Mouse (Mus musculus) lung, postnatal 14 days (tissue): ENCODE data around the gene Bmp2k.
A peak's percentile ranks its signal among the peaks of the same experiment; 100 is the strongest.

Experiments used
- DNase-seq: peaks from one replicate; pipeline ENCODE4 v3.0.0; 2021

Bmp2k gene

GRCm38 (mm10) chr5:96997310-96997801, at the start of gene Bmp2k:
Gene Bmp2k, plus strand, starts transcription at chr5:96997689.
- DNase-seq, result peak; percentile 90

DNA sequence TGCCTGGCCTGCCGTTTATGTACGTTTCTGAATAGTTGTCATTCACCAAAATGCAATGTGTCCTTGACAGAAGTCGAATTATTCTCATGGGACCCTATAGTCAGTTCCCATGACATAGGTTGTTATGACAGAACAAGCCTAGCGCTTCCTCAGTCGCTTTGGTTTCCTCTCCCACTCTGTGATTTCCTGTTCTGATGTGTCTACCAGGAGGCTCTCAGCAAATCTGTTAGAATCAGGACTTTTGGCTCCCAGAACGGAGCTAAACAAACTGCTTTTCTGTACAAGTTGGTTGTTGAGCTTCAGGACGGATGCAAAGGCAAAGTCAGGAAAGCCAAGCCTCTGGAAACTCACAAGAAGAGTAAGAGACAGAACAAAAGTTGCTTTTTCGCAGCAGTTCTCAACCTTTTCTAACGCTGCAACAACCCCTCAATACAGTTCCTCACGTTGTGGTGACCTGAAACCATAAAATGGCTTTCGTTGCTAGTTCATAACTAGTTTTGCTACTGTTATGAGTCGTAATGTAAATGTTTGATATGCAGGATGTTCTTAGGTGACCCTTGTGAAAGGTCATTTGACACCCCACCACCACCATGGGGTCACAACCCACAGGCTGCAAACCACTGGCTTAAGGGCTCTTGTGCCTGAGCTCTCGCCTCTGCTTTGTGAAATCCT, 48.5 kb upstream of the Bmp2k start:
- DNase-seq, result no peak

DNA sequence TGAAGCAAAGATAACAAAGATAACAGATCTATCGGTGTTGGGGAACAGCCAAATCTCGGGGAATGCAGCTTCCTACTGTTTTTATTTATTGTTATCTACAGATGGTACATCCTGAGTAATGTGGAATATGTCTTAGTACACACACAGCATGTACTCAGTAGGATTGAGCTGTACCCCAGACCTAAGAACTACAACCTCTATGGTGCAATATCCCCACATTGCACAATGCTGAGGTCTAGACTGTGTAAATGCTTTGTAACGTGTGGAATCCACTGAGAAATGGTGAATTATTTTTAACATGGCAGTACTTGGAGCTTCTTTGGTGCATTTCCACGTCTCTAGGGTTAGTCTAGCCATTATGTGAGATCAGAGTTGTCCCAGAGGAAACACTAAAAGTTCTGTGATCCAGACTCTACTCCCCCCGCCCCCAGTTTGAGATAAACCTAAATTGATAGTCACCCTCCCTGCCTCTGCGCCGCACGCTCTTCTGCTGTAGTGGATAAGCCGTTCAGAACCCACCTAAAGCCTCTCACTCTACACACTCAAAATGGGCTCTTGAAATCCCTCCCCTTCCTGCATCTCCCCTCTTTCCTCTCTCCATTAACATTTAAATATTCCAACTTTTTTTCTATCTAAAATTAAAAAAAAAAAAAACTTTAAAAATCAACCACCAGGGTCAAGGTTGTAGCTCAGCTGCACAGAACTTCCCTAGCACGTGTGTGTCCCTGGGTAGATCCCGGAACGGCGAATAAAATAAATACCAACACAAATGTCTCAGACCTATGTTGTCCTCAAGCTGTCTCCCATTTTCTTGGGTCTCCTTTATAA, 47.4 kb upstream of the Bmp2k start:
- DNase-seq, result no peak

GRCm38 (mm10) chr5:96950667-96951492, 46.6 kb upstream of the Bmp2k start:
- no peak for DNase-seq

GRCm38 (mm10) chr5:96951493-96952105, 45.9 kb upstream of the Bmp2k start:
- no peak for DNase-seq

- no peak for DNase-seq
These were observed 43.4 kb upstream of the Bmp2k start for GRCm38 (mm10) chr5:96954040-96954439.

DNA sequence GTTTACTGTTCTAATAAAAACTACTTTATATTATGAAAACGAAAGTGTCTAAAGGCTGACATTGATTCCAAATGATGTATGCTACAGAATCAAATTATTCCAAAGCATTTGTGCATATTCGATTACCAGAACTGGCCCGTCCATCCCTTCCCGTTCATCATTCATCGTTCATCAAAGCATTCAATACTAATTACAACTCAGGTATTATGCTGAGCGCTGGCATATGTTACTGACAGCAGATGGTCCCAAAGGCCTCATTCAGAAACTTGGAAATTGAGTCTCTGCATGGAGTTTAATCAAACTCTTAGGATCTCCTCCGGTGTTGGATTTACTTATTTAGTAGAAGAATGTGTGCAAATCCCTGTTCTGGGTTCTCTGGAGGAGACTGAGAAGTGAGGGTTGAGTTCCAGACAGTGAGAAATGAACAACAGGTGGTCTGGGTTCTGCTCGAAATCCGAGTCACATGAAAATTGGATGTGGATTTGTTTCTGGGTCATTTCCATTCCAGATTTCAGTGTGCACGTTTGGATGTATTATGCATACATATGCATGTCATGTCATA, 42.9 kb upstream of the Bmp2k start:
- no peak for DNase-seq

DNA sequence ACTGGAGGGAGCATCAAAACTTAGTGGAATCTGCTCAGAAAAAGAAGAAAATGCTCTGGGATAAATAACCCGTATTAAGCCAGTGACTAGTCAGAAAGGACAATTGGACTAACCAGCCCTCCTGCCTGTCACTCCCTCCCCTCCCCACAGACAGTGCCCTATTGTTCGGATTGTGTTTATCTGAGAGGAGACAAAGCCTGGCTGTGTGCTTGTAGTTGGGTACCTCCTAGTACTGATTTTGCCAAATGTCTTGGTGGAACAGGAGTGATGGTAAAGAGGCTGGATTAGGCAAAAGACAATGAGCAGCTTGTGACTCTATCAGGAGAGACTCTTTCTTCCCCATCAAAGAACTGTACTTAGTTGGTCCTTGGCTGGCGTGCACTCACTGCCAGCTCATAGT, 40.6 kb upstream of the Bmp2k start:
- DNase-seq, result no peak

DNA sequence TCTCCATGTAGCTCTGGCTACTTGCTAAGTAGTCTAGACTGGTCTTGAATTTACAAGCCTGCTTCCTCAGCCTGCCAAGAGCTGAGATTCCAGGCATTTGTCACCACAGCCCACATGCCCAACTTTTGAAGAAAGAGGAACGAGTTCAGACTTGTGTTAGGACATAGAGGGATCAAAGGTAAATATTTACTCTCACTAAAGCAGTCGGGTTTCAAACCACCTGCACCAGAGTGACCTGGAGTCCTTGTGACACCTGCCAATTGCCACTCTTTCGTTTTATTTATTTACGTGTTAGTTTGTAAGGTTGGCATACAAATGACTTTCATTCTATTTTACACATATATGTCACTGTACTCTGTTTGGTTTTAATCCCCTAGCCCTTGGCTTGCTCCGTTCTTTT, 36.4 kb upstream of the Bmp2k start:
- no peak for DNase-seq

DNA sequence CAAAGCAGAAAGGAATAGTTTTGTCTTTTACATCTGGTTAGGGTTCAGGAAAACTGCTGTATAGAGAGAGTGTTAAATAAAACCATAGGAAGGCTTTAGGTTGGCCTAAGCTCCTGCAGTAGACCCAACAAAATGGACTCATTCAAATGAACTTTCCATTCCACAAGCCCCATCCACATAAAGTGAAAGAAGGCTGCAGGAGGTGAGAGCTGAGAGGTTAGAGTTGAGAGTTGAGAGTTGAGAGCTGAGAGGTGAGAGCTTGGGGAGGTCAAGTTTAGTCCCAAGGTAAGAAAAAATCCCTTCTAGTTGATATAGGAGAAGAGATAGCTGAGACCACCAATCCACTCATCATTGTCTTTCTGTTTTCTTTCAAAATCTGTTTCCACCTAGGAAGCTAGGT, 35.6 kb upstream of the Bmp2k start:
- DNase-seq, result no peak

DNA sequence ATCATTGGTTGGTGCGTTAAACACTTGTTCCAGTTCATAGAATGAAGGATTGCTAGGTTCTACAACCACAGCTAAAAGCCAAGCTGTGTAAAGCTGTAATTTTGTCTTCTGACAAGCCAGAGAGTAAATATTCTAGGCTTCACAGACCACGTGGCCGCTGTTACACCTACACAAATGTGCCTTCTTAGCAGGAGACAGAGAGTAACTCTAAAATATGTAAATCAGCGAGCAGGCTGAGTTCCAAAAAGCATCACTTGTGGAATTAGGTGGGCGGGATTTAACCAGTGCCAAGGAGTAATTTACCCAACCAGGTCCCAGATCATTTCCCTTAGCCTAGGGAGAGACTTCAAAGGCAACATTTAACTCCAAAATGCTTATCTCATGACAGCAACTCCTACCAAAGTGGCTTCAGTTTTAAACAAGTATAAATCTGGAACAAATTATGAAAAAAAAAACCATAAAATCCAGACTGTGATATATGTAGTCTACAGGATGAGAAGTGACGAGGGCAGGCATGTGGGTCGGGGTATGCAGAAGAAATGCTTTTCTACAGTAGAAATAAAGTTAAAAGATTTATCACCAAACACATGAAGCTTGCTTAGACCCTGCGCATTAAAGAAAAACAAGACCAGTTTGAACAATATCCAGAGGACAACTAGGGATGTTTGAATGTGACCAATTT, 35.1 kb upstream of the Bmp2k start:
- DNase-seq, result no peak

DNA sequence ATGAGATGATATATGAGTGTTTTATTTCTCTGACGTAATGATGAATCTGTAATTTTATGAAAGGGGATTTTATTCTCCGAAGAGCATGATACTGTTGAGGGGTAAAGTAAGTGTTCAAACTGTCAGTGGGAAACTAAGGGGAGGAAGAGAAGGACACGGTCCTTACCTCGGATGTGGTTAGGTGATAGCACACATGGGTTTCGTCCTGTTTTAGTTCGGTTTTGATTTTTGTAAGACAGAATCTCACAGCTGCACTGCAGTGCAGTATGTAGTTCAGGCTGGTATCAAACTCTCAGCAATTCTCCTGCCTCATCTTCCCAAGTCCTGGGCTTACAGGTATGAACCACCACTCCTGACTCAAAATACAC, 34.6 kb upstream of the Bmp2k start:
- no peak for DNase-seq

GRCm38 (mm10) chr5:96964062-96965028, 33.1 kb upstream of the Bmp2k start:
- no peak for DNase-seq

DNA sequence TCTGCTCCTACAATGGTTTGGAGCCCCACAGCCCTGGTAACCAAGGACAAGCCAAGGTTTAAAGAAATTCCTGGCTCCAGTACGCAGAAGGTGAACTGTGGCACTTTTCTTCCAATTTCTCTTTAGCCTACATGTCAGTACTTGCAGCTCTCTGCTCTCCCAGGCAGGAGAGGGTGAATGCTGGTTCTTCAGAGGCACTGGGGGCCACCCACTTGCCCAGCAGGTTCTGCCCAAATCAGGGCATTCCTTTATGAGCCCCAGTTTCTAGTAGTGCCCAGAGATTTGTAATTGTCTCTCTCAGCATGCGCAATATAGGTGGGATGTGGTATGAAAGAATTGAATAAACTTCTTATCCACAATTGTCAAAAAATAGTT, 32.5 kb upstream of the Bmp2k start:
- no peak for DNase-seq

DNA sequence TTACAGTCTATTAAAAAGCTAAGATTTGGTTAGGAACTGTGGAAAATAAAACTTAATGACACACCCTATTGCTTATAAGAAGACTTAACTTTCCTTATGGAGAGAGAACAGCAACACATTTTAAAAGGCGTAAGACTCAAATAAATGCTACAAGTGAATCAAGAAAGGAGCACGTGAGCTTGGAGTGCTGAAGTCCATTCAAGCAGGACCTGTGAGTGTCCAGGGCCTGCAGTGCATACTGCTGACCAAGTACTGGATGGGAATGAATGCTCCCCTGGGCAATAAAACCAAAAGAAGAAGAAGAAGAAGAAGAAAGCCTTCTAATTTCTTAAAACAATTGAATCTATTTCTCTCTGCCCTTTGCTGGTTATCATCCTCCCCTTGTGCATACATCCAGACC, 32.0 kb upstream of the Bmp2k start:
- DNase-seq, result no peak

GRCm38 (mm10) chr5:96968628-96969027, 28.9 kb upstream of the Bmp2k start:
- DNase-seq, result no peak

GRCm38 (mm10) chr5:96969032-96969431, 28.5 kb upstream of the Bmp2k start:
- no peak for DNase-seq

DNA sequence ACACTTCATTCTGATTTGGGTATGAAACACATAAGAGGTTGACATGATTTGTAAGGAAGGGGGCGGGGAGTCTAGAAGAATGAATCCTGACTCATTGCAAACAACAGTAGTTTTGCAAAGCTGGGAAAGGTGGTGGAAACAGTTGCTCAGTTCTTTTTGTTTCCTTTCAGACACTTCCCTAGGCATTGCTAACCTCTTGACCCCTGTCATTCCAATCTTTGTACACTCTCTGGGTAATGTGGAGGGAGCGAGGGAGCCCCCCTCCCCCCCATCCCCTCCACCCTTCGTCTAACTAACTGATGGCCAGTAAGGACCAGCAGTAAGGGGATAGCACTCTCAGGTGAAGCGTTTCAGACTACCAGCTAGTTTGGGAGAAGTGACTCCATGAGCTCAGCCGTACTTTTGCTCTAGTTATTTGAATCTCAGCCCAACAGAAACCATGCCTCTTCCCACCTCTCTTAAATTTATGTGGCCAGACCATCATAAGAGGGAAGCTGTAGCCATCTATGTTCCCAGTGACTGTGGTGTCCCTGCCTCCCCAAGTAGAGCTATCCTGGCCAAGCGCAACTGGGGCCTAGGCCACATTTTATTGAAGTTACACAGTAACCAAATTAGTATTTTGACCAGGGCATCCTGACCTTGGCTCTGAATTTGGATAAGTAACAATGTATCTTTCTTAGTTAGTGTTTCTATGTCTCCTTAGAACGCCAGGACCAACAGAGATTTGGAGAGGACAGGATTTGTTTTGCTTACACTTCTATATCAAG, 27.6 kb upstream of the Bmp2k start:
- no peak for DNase-seq

DNA sequence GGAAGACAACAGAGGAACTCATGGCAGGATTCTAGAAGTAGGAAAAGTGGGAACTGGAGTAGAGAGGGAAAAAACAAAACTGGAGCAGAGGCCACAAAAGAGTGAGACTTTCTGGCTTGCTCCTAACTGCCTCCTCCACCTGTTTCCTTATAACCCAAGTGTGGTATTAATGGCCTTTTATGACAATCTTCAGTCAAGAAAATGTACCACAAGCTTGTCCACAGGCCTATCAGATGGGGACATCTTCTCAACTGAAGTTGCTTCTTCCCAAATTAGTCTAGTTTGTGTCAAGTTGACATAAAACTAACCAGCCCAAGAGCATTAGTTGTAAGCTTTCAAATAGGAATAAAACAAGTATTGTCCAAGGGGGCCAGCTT, 27.0 kb upstream of the Bmp2k start:
- no peak for DNase-seq

- no peak for DNase-seq
These were observed 24.9 kb upstream of the Bmp2k start for GRCm38 (mm10) chr5:96972474-96973130.
